In genomic region chr19:26837626-26838025, GRCm38 (mm10) we compare ENCODE assay signal across 29 mouse cellular contexts. TPM values are rescaled to one million over a fixed set of nuclear protein-coding genes. Genes with fewer than 3 reads are reported as not detected.
A peak's percentile ranks its signal among the peaks of the same experiment; 100 is the strongest.
DNase-seq lines count a peak whose midpoint lies in the region; ATAC-seq and TF ChIP-seq lines count a peak whose summit lies in the region.
"Had no signal": no experiment of that assay in that cellular context is flagged by ENCODE, and none has a peak within 500 bp of the region (broad histone marks: within the 10 kb centered on the region; RNA-seq: fewer than 3 reads in every experiment).

No protein-coding gene starts in this region.

- H3K27ac ChIP-seq in forebrain, embryonic 15.5 days (replicated peaks), result 0 out of 2 replicates have a peak overlapping the region, but pooled peaks have one; percentile 5
- no peak overlapping the region for H3K27ac ChIP-seq in forebrain, embryonic 14.5 days (ENCODE audit: low read depth, low read length)
- H3K27ac ChIP-seq in layer of hippocampus, adult 2 months, result peak overlapping the region; percentile 63; the same call in 1 of the 2 replicates

- no peak overlapping the region for H3K4me3 ChIP-seq in forebrain, embryonic 15.5 days
- H3K4me3 ChIP-seq in forebrain, embryonic 14.5 days (ENCODE audit: low read depth, low read length), result no peak overlapping the region
- no peak overlapping the region for H3K4me3 ChIP-seq in layer of hippocampus, adult 2 months

- H3K27me3 ChIP-seq in forebrain, embryonic 15.5 days, result no peaks in the 10 kb centered on the region
- H3K27me3 ChIP-seq in forebrain, embryonic 14.5 days (replicated peaks; ENCODE audit: control insufficient read depth, insufficient read depth, low read length), result no peaks in the 10 kb centered on the region
- H3K27me3 ChIP-seq: CH12.LX had no signal

- no peak overlapping the region for H3K9ac ChIP-seq in forebrain, embryonic 15.5 days (replicated peaks)
- H3K9ac ChIP-seq in forebrain, embryonic 14.5 days (ENCODE audit: low read length), result no peak overlapping the region

- no peak for DNase-seq in forebrain, embryonic 14.5 days (ENCODE audit: low spot score)
- DNase-seq in layer of hippocampus, adult 11-12 months (ENCODE audit: low spot score), result peak; percentile 22
- no peak for DNase-seq in layer of hippocampus, postnatal 36 days
- DNase-seq in layer of hippocampus, adult 2 months (ENCODE audit: low spot score in 2 of 2), result peak in 1 of 2 experiments; percentile 47
- DNase-seq in layer of hippocampus, postnatal 10 days (ENCODE audit: low spot score in 2 of 2), result no peak
- peak; percentile 33 for DNase-seq in brain, adult 2 months (ENCODE audit: low read depth, low spot score)
- no peak for DNase-seq in thymus, postnatal 14 days
- DNase-seq: adrenal gland, adult 2 months; adrenal gland, adult 8-10 months; adrenal gland, postnatal 10 days; adrenal gland, postnatal 14 days; adrenal gland, postnatal 25 days; adrenal gland, postnatal 36 days; B cell, adult 2 months; cerebellum, adult 11 months; cerebellum, adult 11-12 months; cerebellum, adult 18-20 months had no signal

- H3K9me3 ChIP-seq in forebrain, embryonic 15.5 days, result no peaks in the 10 kb centered on the region
- no peaks in the 10 kb centered on the region for H3K9me3 ChIP-seq in forebrain, embryonic 14.5 days (replicated peaks; ENCODE audit: control insufficient read depth, low read length)

- no peak for ATAC-seq in forebrain, embryonic 15.5 days (replicated peaks)
- no peak for ATAC-seq in forebrain, embryonic 14.5 days
- ATAC-seq: activated CD4-positive, CD25-positive, alpha-beta regulatory T cell, adult 4 months; CD4-positive, CD25-positive, alpha-beta regulatory T cell, adult 4 months; Patski had no signal

- no peak overlapping the region for H3K4me2 ChIP-seq in forebrain, embryonic 15.5 days (replicated peaks)
- H3K4me2 ChIP-seq in forebrain, embryonic 14.5 days (ENCODE audit: low read length), result no peak overlapping the region

- 63% methylated on average over 1 of the region's 1 CpGs for WGBS in forebrain, embryonic 15.5 days
- 90% methylated on average over 1 of the region's 1 CpGs for WGBS in forebrain, embryonic 14.5 days

- H3K36me3 ChIP-seq in forebrain, embryonic 15.5 days, result no peaks in the 10 kb centered on the region
- no peaks in the 10 kb centered on the region for H3K36me3 ChIP-seq in forebrain, embryonic 14.5 days (ENCODE audit: control insufficient read depth, insufficient read depth, low read length)
- H3K36me3 ChIP-seq: G1E had no signal

- no peak for TF ChIP-seq CTCF in layer of hippocampus, adult 2 months (conservative IDR thresholded peaks at IDR 0.05)

- no peaks in the 10 kb centered on the region for H3K4me1 ChIP-seq in forebrain, embryonic 15.5 days
- H3K4me1 ChIP-seq in forebrain, embryonic 14.5 days (ENCODE audit: control insufficient read depth, insufficient read depth, low read length), result no peaks in the 10 kb centered on the region

RNA-seq across cellular contexts. Expression of gene Gm815, which starts 48.1 kb away (rescaled TPM):
- polyA plus RNA-seq in forebrain, embryonic 15.5 days (2015; fragmentation: Nextera tagmentation; extraction: Ambion mirVana), result not detected in 2 replicates
- polyA plus RNA-seq in forebrain, embryonic 14.5 days (2014; fragmentation: Nextera tagmentation; extraction: Ambion mirVana), result not detected in 2 replicates
- total RNA-seq in layer of hippocampus, postnatal 36 days (2021), result not detected
- total RNA-seq in layer of hippocampus, adult 2 months (2021), result not detected
- not detected for total RNA-seq in layer of hippocampus, postnatal 10 days (2021)
- total RNA-seq: adrenal gland, adult 18-20 months; adrenal gland, adult 2 months; adrenal gland, adult 8-10 months; adrenal gland, postnatal 10 days; adrenal gland, postnatal 14 days; adrenal gland, postnatal 25 days; adrenal gland, postnatal 36 days; adrenal gland, postnatal 4 days; CH12.LX; ES-E14; G1E; MEL had no signal
- polyA plus RNA-seq: activated CD4-positive, CD25-positive, alpha-beta regulatory T cell, adult 4 months; adrenal gland, adult 2 months; brain, embryonic 14.5 days; C2C12; CD4-positive, CD25-positive, alpha-beta regulatory T cell, adult 4 months; G1E; Patski had no signal

Comparison
In these comparisons a context has a peak if more than half of its experiments do, and no peak if none do; other contexts are left out.
1. DNase-seq: peak in layer of hippocampus, adult 11-12 months (single experiment) and brain, adult 2 months (single experiment); none in forebrain, embryonic 14.5 days (single experiment), layer of hippocampus, postnatal 36 days (0 of 2), layer of hippocampus, postnatal 10 days (0 of 2) and thymus, postnatal 14 days (single experiment).